Mouse (Mus musculus) megakaryocyte, embryonic 14.5 days (primary cell): Measurements from ENCODE around the gene Tmem140.

Experiments
- FLI1 ChIP-seq: IDR thresholded peaks from 2 replicates; pipeline ENCODE4 v1.6.1; 2012; ENCODE audit warnings: low read length, inconsistent platforms, mixed read lengths
- GATA1 ChIP-seq: IDR thresholded peaks from 3 replicates; pipeline ENCODE4 v1.6.1; 2012; ENCODE audit warnings: mixed read lengths, low read length, inconsistent platforms, borderline replicate concordance

DNA sequence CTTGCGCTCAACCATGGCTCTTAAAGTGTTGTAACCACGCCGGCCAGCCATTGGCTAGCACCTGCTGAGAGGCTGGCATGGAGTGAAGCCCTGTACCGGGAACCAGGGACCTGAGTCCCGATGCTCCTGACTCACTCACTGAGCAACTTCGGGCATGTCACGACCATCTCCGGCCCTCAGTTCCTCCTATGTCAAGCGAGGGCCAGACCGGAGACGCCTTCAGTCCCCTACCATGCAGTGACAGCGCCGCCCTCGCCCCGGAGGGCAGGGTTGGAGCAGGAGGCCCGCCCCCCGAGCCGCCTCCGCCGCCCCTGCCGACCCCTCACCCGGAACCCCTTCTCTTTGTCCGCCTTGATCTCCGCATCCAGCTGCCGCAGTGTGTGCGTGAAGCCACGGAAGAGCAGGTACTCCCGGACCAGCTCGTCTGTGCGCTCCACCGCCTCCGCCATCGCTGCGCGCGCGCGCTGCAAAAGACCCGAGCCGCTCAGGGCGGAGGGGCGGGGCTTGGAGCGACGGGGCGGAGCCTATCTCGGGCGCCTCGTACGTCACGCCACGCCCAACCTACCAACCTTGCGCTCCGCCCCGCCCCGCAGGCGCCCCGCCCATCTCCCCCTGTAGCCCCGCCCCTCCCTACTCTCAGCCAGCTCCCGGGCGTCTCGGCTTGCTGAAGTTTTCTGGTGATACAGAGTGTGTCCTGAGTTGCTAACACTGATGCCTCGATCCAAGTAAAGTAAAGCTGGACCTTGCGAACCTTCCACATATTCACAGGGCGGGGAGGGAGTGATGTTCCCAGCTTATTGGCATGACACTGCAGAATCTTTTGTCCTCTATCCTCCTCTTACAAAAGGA, 47.6 kb downstream of the Tmem140 start, which contains the start of gene Wdr91:
- TF ChIP-seq GATA1 (no peak), FLI1 (no peak)
